Mouse (Mus musculus) neutrophil, adult 5-6 weeks (primary cell): Measurements from ENCODE around the gene Xylb. TPM values are rescaled to one million over a fixed set of nuclear protein-coding genes. Genes with fewer than 3 reads are reported as not detected.

Source experiments
- ATAC-seq: fragments of 151-379, 151-347 bp; 2 replicates; pipeline ENCODE4 v1.8.0; 2017; ENCODE audit warnings: mild to moderate bottlenecking, moderate TSS enrichment; ENCODE audit not compliant: insufficient number of reproducible peaks, poor library complexity, low FRiP score, severe bottlenecking; ENCODE audit errors: extremely low read depth
- total RNA-seq: library from RNA; stranded (forward); fragments of 200-1000 nt; gene quantifications from 2 replicates; pipeline ENCODE4 v1.2.3, GENCODE M21; 2017

Xylb gene
- total RNA-seq, 1 experiment from 2014 or later: 0.12 TPM

- no peak for ATAC-seq
Measured at GRCm38 (mm10) chr9:119378231-119378630, 21.1 kb downstream of the Xylb start.

DNA sequence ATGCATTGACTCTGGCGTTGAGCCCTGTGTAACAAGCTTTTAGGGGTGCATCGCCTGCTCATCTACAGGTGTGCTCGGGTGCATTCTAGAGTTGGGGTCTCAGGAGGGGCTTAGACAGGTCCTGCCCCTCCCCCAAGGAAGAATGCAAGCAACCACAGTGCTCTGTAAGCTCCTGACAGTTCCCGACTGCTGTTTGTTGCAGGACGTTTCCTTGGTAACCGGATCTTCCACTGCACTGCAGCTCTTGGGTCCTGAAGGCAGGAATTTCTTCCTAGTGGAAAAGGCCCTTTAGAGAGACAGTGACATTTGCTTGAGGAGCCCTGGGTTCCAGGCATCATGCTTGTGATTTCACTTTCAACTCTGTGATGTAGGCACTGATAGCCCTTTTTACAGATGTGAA lies 25.4 kb downstream of the Xylb start:
- no peak for ATAC-seq

- no peak for ATAC-seq
Measured at GRCm38 (mm10) chr9:119388956-119389355, 31.8 kb downstream of the Xylb start.

DNA sequence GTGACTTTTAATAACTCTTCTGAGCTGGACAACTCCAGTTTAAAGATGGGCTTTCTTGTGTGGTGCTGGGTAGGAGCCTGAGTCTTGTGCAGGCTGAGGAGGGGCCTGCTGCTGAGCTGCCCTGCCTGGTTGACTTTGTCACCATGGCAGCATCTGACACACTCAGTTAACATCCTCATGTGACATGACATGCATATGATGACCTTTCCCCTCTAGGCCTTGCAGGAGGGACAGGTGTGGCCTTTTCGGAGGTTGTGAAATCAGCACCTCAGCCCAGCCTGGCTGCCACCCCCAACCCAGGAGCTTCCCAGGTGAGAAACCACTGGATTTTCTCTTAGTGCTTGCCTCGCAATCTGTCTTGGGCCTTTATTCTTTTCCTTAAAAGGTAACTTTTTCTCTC lies 33.0 kb downstream of the Xylb start:
- ATAC-seq: no peak

DNA sequence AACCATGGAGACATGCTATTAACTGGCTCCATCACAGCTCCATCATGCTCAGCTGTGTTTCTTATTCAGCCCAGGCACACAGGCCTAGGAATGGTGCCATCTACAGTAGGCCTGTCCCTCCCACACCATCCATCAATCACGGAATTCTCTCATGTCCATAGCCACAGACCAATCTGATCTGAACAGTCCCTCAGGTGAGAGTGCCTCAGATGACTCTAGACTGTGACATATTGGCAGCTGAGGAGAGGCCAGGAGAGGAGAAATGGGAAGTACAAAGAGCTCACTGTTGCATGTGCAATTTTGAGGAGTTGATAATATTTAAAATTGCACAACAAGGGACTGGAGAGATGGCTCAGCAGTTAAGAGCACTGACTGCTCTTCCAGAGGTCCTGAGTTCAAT lies 37.6 kb downstream of the Xylb start:
- ATAC-seq: no peak

DNA sequence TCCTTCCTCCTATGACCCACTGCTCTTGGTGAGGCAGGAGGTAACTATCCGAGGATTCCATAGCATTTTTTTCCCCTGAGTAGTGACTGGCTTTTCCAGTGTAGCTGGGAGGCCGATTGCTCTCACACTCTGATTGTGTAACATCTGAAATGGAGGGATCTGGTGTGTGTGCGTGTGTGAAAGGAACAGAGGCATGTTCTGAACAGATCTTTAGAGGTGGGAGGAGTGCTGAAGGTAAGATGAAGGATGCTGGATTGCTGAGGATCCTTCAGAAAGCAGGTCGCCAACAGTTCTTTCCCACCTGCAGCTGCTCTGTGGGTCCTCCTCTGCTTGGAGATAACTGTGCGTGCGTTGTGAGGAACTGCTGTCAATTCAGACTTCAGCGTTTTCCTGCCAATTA lies 44.2 kb downstream of the Xylb start:
- no peak for ATAC-seq

GRCm38 (mm10) chr9:119401801-119402214 lies 44.6 kb downstream of the Xylb start, which contains the start of gene Acvr2b:
Gene Acvr2b, plus strand, starts transcription at chr9:119402118.
- peak; percentile 34; the same call in 1 of the 2 replicates for ATAC-seq

DNA sequence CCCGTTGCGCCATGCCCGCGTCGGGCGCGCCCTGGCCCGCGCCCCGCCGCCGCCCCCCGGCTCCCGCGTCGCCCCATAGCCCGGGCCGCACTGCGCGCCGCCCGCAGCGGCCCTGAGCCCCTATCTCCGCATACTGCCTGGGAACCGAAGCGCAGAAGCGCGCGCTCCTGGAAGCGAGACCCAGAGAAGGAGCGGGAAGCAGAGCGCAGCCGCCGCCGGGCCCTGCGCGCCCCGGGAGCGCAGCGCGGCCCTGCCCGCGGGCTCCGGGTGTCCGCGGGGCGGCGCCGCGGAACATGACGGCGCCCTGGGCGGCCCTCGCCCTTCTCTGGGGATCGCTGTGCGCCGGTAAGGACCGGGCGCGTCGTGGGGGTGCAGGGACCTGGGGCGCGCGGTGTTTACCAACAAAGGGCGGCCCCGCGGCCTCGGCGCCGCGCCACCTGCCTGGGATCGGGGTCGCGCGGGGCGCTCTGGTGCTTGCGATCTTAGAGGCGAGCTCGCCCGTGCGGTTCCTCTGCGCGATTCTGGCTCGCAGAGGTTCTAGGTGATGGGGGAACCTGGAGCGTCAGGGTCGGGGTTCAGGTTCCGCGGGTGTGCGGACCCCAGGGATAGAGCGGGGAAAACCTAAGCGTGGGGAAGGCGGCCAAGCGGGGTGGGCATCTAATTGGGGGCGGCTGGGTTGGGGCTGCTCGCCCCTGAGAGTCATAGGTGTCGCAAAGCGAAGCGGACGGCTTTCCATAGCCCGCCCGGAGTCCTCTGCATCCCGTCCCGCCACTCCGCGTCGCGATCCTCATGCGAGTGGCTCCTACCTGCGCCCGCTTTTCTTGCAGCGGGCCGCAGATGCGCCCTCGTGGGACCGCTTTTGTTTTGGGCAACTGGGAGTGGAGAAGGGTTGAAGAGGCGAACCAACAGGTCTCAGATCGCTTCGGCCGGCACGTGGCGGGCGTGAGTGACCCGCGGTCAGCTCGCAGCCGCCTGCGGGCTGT lies 45.4 kb downstream of the Xylb start:
- no peak for ATAC-seq

DNA sequence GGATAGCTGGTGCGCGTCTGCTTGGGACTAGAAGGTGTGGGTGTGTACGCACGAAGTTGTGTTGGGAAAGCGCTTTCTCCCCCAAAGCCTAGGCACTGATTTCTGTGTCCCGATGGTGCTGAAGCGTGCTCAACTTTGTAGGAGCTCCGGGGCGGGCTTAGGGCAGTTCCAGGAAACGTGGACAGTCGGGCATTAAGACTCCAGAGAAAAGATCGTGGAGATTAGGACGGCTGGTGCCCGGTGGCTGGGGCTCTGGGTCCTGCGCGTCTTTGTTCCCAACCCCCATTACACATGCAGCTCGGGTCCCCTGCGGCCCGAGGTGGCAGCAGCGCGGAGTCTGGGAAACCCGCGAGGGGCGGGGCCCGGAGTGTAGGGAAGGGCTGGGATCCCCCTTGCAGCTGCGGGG lies 46.1 kb downstream of the Xylb start:
- no peak for ATAC-seq

DNA sequence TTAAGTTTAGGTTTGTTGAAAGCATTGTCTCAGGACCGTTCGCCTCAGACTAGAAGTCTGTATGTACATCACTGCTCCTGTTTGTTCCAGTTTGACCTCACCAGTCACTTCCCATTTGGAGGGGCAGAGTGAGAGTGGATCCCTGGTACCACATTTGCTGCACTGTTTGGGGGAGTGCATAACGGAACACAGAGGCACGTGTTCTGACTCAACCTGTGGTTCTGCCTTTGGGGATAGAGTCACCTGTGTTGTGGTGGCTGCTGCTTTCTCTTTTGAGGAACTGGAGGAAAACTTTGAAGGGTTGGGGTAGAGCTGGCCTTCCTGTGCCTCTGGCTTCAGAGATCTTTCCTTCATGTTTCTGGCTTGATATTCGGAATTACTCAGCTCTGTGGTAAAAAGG lies 46.9 kb downstream of the Xylb start:
- ATAC-seq: no peak

GRCm38 (mm10) chr9:119407884-119408283 lies 50.7 kb downstream of the Xylb start:
- no peak for ATAC-seq

- no peak for ATAC-seq
Measured at GRCm38 (mm10) chr9:119408898-119409664, 51.9 kb downstream of the Xylb start.

DNA sequence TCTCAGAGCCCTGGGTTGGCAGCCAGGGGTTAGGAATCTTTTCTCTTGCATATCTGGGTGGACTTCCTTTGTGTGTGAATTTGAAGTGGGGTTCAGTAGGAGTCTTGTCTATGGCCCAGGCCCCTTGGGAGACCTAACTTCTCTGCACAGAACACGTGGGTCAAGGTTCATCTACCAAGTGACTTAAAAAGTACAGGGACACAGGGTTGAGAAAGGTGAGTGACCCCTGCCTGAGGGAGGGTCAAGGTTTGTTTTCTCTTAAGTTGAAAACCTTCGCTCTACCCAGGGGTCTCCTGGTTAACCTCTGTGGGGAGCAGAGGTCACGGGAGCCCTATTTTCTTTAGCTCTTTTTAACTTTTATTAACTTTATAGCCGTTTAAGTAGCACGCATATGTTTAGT lies 52.7 kb downstream of the Xylb start:
- no peak for ATAC-seq

DNA sequence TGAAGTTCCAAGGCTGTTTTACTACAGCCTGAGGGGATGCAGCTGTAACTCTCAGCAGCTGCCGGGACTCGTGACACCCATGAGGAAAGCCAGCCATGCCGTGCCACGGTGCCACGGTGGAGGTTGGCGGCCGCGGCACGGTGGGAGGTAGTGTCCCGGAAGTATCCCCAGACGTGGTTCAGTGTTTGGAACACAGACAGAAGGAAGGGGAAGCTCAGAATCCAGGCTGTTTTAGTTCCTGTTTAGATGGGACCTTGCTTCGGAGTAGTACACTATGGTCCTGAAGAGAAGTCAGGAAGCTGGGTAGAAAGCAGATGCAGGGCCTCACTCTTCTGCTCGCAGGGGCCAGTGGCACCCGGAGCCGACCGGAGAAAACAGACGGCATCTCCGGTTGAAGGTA lies 60.8 kb downstream of the Xylb start:
- no peak for ATAC-seq

DNA sequence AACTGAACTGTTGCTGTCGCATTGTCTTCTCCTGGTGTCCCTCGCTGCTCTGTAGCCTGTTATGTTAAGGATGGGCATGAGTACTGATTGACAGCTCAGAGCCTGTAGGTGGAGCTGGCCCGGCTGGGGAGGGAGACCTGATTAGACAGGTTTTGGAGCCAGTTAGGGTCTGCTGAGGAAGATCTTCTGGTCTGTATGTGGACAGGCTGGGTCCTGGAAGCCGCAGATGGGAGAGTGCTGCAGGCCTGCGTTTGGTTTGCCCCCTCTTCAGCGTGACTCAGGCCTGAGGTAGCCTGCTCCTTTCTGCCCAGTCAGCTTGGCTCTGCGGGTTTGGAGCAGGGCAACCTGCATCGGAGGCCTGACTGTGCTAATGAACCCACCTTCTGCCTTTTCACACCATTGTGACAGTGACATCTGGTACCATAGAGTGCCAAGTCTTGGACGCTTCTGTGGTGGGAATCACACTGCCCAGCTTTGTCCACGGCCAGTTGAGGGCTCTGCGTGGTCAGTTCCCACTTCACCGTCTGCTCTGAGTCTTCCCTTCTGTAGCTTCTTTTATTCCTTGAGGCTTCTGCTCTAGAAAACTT lies 62.8 kb downstream of the Xylb start:
- ATAC-seq: no peak

DNA sequence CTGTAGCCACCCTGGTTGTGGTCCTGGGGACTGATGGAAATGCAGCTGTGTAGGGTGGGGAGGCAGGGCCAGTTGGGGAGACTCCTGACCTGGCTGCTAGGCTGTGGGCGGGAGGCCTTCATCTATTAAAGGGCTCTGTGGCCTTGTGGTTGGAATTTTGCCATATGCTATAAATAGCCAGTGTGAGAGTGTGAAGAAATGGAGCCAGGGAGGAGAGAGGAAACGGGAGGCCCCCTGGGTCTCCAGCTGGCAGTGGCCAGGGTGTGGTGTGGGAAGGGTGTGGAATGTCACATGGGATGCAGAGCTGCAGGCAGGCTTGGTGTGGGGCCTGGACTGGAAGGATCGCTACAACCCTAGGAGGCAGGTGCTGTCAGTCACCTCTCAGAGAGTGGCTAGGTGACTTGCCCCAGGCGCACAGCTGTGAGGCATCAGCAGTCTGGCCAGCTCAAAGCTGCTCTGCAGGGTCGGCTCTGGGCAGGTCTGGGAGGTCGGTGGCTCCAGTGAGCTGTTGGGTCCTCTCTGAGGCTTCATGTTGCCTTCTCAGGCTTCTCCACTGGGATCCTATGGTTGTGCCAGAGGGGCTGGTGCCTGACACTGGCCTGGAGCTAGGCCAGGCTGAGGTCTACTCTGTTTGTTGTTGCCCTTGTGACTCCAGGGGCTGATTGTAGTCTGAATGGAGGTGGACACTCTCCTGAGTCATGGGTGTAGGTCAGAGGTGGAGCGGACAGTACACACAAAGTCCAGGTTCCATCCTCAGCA lies 68.2 kb downstream of the Xylb start:
- no peak for ATAC-seq

- no peak for ATAC-seq
Measured at GRCm38 (mm10) chr9:119425976-119426415, 68.8 kb downstream of the Xylb start.

GRCm38 (mm10) chr9:119426483-119426882 lies 69.3 kb downstream of the Xylb start:
- ATAC-seq: no peak

DNA sequence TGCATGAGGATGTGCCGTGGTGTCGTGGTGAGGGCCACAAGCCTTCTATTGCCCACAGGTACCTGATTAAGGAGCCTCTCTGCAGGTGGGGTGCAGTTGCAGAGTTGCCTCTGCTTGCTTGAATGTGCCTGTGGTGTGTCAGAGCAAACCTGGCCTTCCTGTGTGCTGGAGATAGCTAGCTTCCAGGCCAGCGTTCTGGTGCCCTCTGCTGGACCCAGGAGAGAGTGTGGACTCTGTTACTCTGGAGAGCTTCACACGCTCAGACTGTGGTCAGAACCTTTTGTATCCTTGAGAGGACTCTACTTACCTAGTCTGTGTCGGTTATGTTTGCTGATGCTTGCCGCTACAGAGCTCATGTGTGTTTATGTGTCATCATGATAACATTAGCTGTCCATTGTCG lies 73.1 kb downstream of the Xylb start:
- ATAC-seq: no peak
